Mouse (Mus musculus): ENCODE measurements around the gene Mgll. TPM values are rescaled to one million over a fixed set of nuclear protein-coding genes. Genes with fewer than 3 reads are reported as not detected.

Mgll gene
- polyA plus RNA-seq, 1 experiment from 2014 or later: 6.2 TPM

DNA sequence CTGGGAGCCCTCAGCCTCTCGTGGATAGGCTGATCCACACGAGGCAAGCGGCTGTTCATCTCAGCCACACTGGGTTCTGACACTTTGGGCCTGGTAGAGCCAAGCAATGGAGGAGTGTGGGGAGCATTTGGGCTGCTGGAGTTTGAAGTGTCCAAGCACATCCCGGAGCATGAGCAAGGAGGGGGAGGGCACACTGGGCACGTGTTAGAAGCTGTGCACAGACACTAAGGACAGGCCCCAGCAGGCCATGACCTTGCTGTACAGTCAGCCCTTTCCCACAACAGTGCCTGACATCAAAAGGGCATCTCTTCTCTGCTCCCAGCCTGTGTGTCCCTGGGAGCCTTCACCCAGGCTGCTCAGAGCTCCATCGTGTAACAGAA, 13.3 kb downstream of the Mgll start:
- Histone ChIP-seq H3K4me1 (peaks cover 26% of the 10 kb centered on the region), H3K27me3 (replicated peaks; ENCODE audit: low read depth, poor library complexity, severe bottlenecking) (peaks cover 8% of the 10 kb centered on the region; the same call in 1 of the 2 replicates), H3K27ac (replicated peaks) (no peak overlapping the region), H3K36me3 (replicated peaks) (no peaks in the 10 kb centered on the region), H3K9me3 (no peaks in the 10 kb centered on the region), H3K4me3 (no peak overlapping the region)
- no peak for DNase-seq (ENCODE audit: low spot score)
- WGBS: 86% methylated on average over 6 of the region's 6 CpGs

- Histone ChIP-seq H3K36me3 (replicated peaks) (no peaks in the 10 kb centered on the region), H3K4me1 (peaks cover 19% of the 10 kb centered on the region), H3K4me3 (no peak overlapping the region), H3K27ac (replicated peaks) (no peak overlapping the region), H3K27me3 (replicated peaks; ENCODE audit: low read depth, poor library complexity, severe bottlenecking) (0 out of 2 replicates have a peak, but pooled peaks cover 6% of the 10 kb centered on the region), H3K9me3 (no peaks in the 10 kb centered on the region)
- WGBS: 91% methylated on average over 3 of the region's 3 CpGs
- no peak for DNase-seq (ENCODE audit: low spot score)
These were observed 16.8 kb downstream of the Mgll start for GRCm38 (mm10) chr6:88741041-88741440.

DNA sequence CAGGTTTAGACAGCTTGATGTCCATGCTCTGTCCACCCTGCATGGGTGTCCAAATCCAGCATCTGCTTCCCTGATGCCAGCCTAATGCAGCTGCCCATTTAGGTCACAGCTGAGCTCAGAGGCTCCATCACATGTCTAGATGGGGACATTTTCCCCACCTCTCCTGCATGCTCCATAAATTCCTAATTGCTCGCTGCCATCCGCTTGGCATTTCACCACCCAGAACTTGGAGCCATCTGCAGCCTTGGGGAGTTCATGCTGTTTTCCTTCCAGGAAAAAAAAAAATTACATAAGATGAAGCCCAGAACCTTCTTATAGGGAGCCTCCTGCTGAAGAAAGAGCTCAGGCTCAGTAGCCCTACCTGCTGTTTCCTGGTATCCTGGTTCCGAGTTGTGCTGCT, 17.6 kb downstream of the Mgll start:
- no peaks in the 10 kb centered on the region for H3K9me3 ChIP-seq
- no peak overlapping the region for H3K27ac ChIP-seq (replicated peaks)
- peaks cover 17% of the 10 kb centered on the region for H3K4me1 ChIP-seq
- no peak overlapping the region for H3K4me3 ChIP-seq
- WGBS: 89% methylated on average over 3 of the region's 3 CpGs
- DNase-seq (ENCODE audit: low spot score): no peak
- 0 out of 2 replicates have a peak, but pooled peaks cover 6% of the 10 kb centered on the region for H3K27me3 ChIP-seq (replicated peaks; ENCODE audit: low read depth, poor library complexity, severe bottlenecking)
- no peaks in the 10 kb centered on the region for H3K36me3 ChIP-seq (replicated peaks)

DNA sequence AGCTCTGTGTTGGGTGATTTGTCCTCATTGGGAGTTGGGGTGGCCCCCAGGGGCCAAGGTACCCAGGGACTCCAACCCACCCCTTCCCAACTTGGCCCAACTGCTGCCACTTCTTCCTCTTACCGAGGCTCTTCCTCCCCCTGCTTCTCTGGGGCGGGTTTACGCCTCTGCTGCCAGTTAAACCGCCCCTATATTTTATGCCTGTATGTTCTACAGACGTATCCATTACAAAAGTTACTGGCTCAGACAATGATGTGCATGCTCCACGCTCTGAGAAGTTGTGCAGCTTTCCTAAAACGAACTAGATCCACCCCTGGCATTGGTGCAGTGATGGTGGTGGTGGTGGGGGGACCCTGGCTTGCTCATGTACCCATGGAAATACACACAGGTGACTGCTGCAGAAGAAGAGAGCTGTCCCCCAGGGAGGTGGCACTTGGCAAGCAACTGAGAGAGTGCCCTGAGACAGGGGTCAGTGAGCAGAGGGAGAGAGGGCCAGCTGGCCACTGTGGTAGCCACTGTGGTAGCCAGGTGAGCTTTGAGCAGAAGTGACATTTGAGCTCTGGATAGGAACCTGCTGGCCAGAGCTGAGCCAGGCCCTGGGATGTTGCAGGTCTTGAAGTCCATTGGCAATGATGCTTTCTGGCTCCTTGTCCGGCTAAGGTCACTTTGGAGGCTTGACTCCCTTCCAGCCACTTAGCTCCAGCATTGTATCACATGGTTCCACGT, 18.2 kb downstream of the Mgll start:
- Histone ChIP-seq H3K27ac (replicated peaks) (no peak overlapping the region), H3K27me3 (replicated peaks; ENCODE audit: low read depth, poor library complexity, severe bottlenecking) (0 out of 2 replicates have a peak, but pooled peaks cover 4% of the 10 kb centered on the region), H3K9me3 (no peaks in the 10 kb centered on the region), H3K4me3 (no peak overlapping the region), H3K4me1 (peaks cover 15% of the 10 kb centered on the region; the same call in 1 of the 2 replicates), H3K36me3 (replicated peaks) (no peaks in the 10 kb centered on the region)
- WGBS: 76% methylated on average over 9 of the region's 9 CpGs
- DNase-seq (ENCODE audit: low spot score): no peak

DNA sequence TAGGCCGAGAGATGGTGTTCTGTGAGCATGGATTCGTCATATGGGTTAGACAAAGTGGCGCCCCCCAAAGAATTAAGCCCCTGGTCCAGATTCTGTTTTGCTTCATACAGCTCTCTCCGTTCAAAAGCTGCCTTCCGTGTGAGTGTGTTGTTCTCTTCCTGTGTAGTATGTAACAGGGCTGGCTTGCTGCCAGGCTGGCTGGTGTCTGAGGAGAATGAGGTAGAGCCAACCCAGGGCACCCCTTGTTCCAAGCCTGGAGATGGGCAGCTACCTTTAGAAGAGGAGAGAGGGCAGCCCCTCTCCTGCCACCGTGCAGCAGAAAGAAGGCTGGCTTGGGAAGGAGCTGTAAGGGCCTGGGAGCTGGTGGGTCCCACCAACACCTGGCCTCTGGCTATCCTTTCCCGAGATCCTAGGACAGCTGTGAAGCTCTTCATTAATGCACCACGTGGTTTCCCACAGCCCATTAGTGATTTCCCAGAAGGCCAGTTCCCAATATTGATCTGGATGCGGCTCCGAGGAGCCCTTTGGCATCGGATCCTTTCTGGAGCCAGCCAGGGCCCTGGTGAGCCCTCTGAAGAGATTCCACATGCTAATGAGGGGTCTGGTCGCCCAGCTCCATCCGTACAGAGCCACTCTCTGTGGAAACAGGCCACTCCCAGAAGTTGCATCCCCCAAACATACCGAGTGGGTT, 19.5 kb downstream of the Mgll start:
- 74% methylated on average over 14 of the region's 14 CpGs for WGBS
- peaks cover 12% of the 10 kb centered on the region; the same call in 1 of the 2 replicates for H3K4me1 ChIP-seq
- H3K27me3 ChIP-seq (replicated peaks; ENCODE audit: low read depth, poor library complexity, severe bottlenecking): no peaks in the 10 kb centered on the region
- no peak for DNase-seq (ENCODE audit: low spot score)
- H3K36me3 ChIP-seq (replicated peaks): no peaks in the 10 kb centered on the region
- H3K4me3 ChIP-seq: no peak overlapping the region
- H3K27ac ChIP-seq (replicated peaks): no peak overlapping the region
- H3K9me3 ChIP-seq: no peaks in the 10 kb centered on the region

DNA sequence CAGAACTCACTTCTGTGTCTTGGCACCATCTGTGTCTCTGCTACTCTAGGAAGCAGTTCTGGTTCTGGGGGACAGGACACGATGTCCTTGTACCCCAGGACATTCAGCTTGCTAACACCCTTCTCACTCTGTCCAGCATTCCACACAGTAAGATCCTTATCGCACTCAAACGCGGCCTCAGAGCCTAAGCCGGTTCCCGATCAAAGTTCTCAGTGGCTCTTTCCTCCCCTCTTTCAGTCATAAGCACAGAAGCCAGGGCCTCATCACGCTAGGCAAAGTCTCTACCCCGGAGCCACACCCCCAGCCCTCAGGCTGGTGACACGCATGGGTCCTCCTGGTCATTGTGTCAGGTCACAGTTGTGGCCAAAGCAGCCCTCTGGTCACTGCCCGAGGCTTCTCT, 20.8 kb downstream of the Mgll start:
- DNase-seq (ENCODE audit: low spot score): no peak
- no peaks in the 10 kb centered on the region for H3K36me3 ChIP-seq (replicated peaks)
- no peak overlapping the region for H3K27ac ChIP-seq (replicated peaks)
- H3K4me3 ChIP-seq: no peak overlapping the region
- H3K27me3 ChIP-seq (replicated peaks; ENCODE audit: low read depth, poor library complexity, severe bottlenecking): no peaks in the 10 kb centered on the region
- H3K9me3 ChIP-seq: no peaks in the 10 kb centered on the region
- 88% methylated on average over 10 of the region's 10 CpGs for WGBS
- peaks cover 12% of the 10 kb centered on the region; the same call in 1 of the 2 replicates for H3K4me1 ChIP-seq

DNA sequence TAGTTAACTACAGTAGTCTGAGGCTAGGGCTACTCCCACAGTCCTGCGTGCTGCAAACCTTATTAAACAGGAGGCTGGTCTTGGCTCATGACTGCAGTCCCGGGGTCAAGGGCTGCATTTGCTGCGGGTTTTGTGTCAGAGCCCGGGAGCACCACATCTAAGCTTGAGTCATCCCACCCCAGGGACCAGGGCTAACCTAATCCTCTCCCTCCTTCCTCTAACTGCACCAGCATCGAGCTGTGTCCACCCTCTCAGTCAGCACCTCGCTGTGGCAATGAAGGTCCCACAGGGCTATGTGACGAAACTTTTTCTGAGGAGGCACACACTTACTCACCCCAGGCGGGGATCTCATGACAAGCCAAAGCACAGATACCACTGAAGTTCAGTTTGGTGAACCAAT, 22.1 kb downstream of the Mgll start:
- WGBS: 85% methylated on average over 8 of the region's 8 CpGs
- no peaks in the 10 kb centered on the region for H3K9me3 ChIP-seq
- H3K27ac ChIP-seq (replicated peaks): no peak overlapping the region
- H3K36me3 ChIP-seq (replicated peaks): no peaks in the 10 kb centered on the region
- peaks cover 12% of the 10 kb centered on the region; the same call in 1 of the 2 replicates for H3K4me1 ChIP-seq
- no peak overlapping the region for H3K4me3 ChIP-seq
- no peaks in the 10 kb centered on the region for H3K27me3 ChIP-seq (replicated peaks; ENCODE audit: low read depth, poor library complexity, severe bottlenecking)
- no peak for DNase-seq (ENCODE audit: low spot score)

DNA sequence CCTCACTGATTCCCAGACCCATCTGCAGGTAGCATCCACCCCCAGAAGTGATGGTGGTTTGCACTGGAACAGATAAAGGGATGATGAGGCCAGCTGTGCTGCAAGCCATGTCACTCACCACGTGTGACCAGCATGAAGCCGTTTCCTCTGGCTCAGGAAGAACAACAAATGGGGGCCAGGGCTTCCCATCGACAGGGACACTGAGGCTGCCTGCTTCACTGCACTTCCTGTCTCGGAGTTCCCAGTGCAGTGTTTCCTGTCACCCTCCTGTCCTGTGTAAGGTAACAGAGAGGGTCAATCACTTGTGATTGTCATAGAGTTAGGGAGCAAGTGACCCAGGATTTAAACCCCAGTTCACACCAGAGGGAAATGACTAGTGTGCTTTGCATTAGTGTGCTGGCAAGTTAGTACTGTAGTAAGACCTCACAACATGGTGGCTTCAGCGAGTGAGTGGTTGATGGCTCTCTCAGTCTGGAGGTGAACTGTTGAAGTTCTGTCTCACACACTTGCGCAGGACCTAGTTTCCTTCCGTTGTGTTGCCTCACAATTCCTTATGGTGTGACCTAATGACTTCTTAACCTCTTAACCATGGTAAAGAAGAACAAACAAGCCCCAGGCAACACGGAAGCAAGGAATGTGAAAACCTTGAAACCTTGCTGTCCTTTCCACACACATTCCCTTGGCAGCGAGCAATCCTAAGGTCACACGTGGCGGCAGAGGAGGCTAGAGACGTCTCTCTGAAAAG, 23.3 kb downstream of the Mgll start:
- H3K27me3 ChIP-seq (replicated peaks; ENCODE audit: low read depth, poor library complexity, severe bottlenecking): no peaks in the 10 kb centered on the region
- no peak overlapping the region; the same call in 1 of the 2 replicates for H3K27ac ChIP-seq (replicated peaks)
- H3K36me3 ChIP-seq (replicated peaks): no peaks in the 10 kb centered on the region
- H3K4me1 ChIP-seq: peaks cover 17% of the 10 kb centered on the region
- WGBS: 48% methylated on average over 12 of the region's 12 CpGs
- H3K9me3 ChIP-seq: no peaks in the 10 kb centered on the region
- no peak overlapping the region for H3K4me3 ChIP-seq
- DNase-seq (ENCODE audit: low spot score): no peak

DNA sequence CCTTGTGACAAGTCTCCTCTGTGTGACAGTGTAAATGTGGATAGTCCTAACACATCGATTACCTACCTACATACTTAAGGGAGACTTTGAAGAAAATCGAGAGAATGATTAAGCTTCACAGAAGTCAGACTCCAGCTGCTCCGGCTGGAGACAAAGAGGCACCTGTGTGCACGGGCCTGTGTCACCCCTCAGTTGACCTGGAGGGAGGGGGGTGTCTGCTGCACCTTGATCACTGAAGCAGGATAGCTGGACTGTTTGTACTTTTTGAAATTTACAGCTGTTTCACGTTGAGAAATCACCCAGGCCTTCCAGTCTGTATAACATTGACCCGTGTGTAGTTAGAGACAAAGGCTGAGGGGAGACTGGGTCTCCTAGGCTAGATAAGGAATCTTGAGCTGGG, 26.7 kb downstream of the Mgll start:
- DNase-seq (ENCODE audit: low spot score): no peak
- Histone ChIP-seq H3K4me3 (no peak overlapping the region), H3K4me1 (peaks cover 21% of the 10 kb centered on the region), H3K9me3 (no peaks in the 10 kb centered on the region), H3K27ac (replicated peaks) (no peak overlapping the region), H3K36me3 (replicated peaks) (no peaks in the 10 kb centered on the region), H3K27me3 (replicated peaks; ENCODE audit: low read depth, poor library complexity, severe bottlenecking) (no peaks in the 10 kb centered on the region)
- WGBS: 60% methylated on average over 6 of the region's 6 CpGs

DNA sequence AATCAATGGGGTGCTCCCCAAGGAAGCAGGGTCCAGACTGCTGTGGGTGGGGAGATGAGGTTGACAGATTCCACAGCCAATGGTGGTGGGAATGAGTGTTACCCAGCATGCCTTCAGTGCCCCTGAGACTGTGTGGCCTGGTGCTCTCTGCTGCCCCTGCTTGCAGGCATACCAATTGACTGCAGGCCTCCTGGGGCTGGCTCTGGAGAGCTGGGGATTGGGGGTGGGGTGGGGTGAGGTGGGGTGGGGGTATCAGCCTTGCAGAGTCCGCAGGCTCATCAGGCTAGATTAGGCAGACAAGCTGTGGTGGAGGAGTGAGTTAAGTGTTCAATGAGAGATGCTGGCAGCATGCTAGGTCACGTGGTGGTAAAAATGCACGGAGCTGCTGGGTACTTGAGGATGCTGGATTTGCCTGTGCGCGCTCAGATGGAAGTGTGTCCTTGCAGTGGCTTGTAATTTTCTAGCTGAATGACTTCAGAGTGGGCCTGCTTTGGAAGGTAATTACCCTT, 28.6 kb downstream of the Mgll start:
- H3K9me3 ChIP-seq: no peaks in the 10 kb centered on the region
- no peaks in the 10 kb centered on the region for H3K36me3 ChIP-seq (replicated peaks)
- H3K27me3 ChIP-seq (replicated peaks; ENCODE audit: low read depth, poor library complexity, severe bottlenecking): no peaks in the 10 kb centered on the region
- peaks cover 19% of the 10 kb centered on the region for H3K4me1 ChIP-seq
- no peak for DNase-seq (ENCODE audit: low spot score)
- 44% methylated on average over 5 of the region's 5 CpGs for WGBS
- H3K4me3 ChIP-seq: no peak overlapping the region
- H3K27ac ChIP-seq (replicated peaks): peak overlapping the region; percentile 37; the same call in 1 of the 2 replicates

GRCm38 (mm10) chr6:88753578-88753977, 29.4 kb downstream of the Mgll start:
- Histone ChIP-seq H3K27ac (replicated peaks) (no peak overlapping the region), H3K4me3 (no peak overlapping the region)
- WGBS: 75% methylated on average over 6 of the region's 6 CpGs

GRCm38 (mm10) chr6:88756992-88757391, 32.8 kb downstream of the Mgll start:
- no peaks in the 10 kb centered on the region; the same call in 1 of the 2 replicates for H3K27me3 ChIP-seq (replicated peaks; ENCODE audit: low read depth, poor library complexity, severe bottlenecking)
- no peak for DNase-seq (ENCODE audit: low spot score)
- no peak overlapping the region for H3K4me3 ChIP-seq
- no peak overlapping the region for H3K27ac ChIP-seq (replicated peaks)
- peaks cover 42% of the 10 kb centered on the region for H3K4me1 ChIP-seq
- H3K9me3 ChIP-seq: no peaks in the 10 kb centered on the region
- no peaks in the 10 kb centered on the region for H3K36me3 ChIP-seq (replicated peaks)
- WGBS: 92% methylated on average over 4 of the region's 4 CpGs

More at GRCm38 (mm10) chr6:88753578-88753977, 29.4 kb downstream of the Mgll start:
- Histone ChIP-seq H3K4me1 (peaks cover 19% of the 10 kb centered on the region), H3K9me3 (no peaks in the 10 kb centered on the region), H3K27me3 (replicated peaks; ENCODE audit: low read depth, poor library complexity, severe bottlenecking) (no peaks in the 10 kb centered on the region), H3K36me3 (replicated peaks) (no peaks in the 10 kb centered on the region)
- DNase-seq (ENCODE audit: low spot score): no peak

All from embryonic facial prominence, embryonic 10.5 days (tissue).